Mouse (Mus musculus) lung, adult 2 months (tissue): ENCODE data around the gene Enthd1.

Source experiments
- CTCF ChIP-seq: fragments of 200-500 bp; IDR thresholded peaks from 2 replicates; pipeline ENCODE4 v1.5.1; 2011; ENCODE audit warnings: mild to moderate bottlenecking, low read length, control low read depth; ENCODE audit not compliant: insufficient read depth
- POLR2A ChIP-seq: fragments of 200-500 bp; IDR thresholded peaks from 2 replicates; pipeline ENCODE4 v1.6.1; 2011; ENCODE audit warnings: low read depth, mild to moderate bottlenecking, control low read depth, low read length, borderline replicate concordance; ENCODE audit errors: extremely low read depth

DNA sequence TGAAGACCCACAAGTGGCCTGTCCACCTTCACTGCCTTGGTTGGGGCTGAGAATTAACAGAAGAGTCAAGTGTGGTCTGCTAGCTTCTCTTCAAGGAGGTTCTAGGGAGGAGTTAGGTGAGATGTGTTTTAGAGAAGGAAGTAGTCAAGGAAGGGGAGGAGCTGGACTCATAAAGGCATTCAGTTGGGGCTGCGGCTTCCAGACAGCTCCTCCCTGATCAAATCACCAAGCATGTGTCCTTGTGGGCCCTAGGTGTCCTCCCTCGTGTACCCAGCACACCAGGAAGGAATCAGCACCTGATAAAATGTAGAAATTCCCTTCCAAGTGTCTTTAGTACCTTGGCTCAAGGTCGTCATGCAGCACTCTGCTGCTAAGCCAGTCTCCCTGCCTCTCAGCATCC lies 20.8 kb downstream of the Enthd1 start:
- TF ChIP-seq POLR2A: no peak
- TF ChIP-seq CTCF: no peak
